Mouse (Mus musculus) heart, adult 11 months (tissue): ENCODE measurements around the gene Med20.
A peak's percentile ranks its signal among the peaks of the same experiment; 100 is the strongest.

ENCODE experiments used
- DNase-seq: peaks from one replicate; pipeline ENCODE4 v3.0.0; 2022

Gene Med20

GRCm38 (mm10) chr17:47628851-47629676, 17.7 kb downstream of the Med20 start:
- DNase-seq: peak; percentile 99

GRCm38 (mm10) chr17:47629717-47630677, 18.6 kb downstream of the Med20 start:
- DNase-seq: peak; percentile 97

- DNase-seq: no peak
These were observed 19.3 kb downstream of the Med20 start, which contains the start of gene Usp49 for GRCm38 (mm10) chr17:47630678-47631065. Usp49 (plus strand) TSS chr17:47630690.

GRCm38 (mm10) chr17:47632181-47632840, 20.9 kb downstream of the Med20 start:
- DNase-seq: peak; percentile 78

DNA sequence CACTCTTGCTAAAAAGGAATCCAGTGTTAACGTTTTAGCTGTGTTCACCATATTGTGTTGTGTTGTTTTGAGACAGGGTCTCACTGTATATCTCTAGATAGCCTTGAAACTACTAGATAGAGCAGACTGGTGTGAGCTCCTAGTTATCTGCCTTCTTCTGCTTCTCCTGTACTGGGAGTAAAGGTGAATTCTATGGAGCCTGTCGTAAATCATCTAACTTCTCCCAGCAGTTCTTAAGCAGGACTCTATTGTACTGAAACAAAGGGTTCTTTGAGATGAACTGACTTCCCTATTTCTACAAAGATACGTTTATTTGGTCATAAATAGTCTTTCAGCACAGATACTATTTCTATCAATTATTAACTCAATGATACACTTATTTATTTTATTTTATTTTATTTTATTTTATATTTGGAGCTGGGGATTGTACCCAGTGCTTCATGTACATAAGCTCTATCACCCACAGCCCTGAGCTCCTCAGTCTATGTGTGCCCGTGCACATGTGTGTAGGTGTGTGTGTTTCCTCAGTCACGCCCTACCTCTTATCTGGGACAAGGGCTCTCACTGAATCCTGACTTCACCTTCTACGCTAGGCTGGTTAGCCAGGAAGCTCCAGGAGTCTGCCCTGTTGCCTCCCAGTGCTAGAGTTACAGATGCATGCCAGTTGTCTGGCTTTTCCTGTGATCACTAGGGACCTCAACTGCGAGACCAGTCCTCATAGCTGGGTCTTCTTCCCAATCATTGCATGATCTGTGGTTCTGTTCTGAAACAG, 22.8 kb downstream of the Med20 start:
- peak; percentile 83 for DNase-seq

DNA sequence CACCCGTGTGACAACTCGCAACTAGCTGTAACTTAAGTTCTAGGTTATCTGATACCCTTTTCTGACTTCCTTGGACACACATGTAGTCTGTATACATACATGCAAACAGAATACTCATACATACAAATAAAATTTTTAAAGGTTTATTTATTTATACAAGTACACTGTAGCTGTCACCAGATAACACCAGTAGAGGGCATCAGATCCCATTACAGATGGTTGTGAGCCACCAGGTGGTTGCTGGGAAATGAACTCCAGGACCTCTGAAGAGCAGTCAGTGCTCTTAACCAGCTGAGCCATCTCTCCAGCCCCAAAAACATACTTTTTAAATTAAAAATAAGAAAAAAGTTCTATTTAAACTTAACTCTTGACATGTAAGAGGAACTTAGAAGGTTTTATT, 31.6 kb downstream of the Med20 start:
- peak; percentile 30 for DNase-seq

GRCm38 (mm10) chr17:47646683-47647082, 35.3 kb downstream of the Med20 start:
- DNase-seq: peak; percentile 94

DNA sequence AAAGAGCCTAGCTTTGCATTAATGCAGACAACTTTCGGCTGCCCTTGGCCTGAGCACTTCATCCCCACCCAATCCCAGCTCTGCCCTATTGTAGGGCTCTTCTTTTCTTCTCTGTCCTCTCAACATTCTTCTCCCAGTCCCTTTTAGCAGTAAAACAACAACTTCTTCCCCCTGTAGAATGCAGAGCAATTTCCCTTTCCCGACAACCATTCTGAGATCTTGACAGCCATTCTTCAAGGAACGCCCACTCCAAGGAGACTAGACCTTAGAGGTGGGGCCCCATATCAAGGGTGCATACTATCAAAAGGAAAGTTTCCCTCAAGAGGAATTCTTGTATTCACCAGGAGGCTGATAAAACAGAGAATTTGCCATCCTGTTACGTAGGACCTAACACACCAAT, 37.6 kb downstream of the Med20 start:
- DNase-seq: peak; percentile 64

GRCm38 (mm10) chr17:47651953-47652352, 40.6 kb downstream of the Med20 start:
- DNase-seq: peak; percentile 27

DNA sequence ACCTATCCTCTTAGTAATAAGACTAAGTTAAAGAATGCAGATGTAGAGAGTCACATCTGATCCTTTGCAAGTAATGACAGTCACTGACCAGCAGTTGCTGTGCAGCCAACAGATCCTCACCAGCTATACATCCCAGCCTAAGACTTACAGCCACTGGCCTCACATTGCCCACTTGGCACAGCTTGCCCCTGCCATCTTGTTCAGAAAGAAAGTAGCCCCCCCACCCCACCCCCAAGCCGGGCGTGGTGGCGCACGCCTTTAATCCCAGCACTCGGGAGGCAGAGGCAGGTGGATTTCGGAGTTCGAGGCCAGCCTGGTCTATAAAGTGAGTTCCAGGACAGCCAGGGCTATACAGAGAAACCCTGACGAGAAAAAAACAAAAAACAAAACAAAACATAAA, 43.0 kb downstream of the Med20 start:
- DNase-seq: peak; percentile 52

DNA sequence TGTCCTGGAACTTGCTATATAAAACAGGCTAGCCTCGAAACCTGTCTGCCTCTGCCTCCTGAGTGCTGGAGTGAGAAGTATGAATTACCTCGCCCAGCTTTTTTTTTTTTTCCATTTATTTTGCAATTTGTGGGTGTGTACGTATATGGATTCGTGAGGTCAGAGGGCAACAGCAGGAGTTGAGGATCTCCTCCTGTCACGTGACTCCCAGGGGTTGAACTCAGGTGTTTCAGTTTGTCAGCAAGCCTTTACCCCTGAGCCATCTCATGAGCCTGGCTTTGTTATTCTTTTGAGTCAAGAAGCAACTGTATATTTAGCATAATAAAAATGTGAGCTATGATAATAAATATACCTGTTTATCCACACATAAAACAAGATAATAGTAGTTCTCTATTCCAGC, 44.3 kb downstream of the Med20 start:
- peak; percentile 68 for DNase-seq

DNA sequence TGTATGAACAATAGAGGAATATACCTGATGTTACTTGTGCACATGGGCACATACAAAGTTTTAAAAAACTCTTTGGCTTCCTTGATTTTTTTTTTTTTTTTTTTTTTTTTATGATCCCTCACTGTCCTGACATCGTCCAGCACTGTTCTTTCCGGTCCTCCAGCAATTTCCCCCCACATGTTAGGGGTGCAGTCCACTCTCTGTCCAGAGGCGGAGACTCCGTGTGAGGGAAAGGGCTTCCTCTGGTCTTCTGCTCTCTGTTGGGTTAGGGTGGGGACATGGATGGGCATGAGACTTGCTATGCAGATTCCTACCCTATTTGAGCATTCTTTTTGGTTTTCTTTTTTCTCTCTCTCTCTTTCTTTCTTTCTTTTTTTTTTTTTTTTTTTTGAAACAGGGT, 46.5 kb downstream of the Med20 start:
- DNase-seq: peak; percentile 77

GRCm38 (mm10) chr17:47658741-47659243, 47.4 kb downstream of the Med20 start:
- peak; percentile 91 for DNase-seq

- DNase-seq: peak; percentile 42
These were observed 51.8 kb downstream of the Med20 start for GRCm38 (mm10) chr17:47663009-47663713.

DNA sequence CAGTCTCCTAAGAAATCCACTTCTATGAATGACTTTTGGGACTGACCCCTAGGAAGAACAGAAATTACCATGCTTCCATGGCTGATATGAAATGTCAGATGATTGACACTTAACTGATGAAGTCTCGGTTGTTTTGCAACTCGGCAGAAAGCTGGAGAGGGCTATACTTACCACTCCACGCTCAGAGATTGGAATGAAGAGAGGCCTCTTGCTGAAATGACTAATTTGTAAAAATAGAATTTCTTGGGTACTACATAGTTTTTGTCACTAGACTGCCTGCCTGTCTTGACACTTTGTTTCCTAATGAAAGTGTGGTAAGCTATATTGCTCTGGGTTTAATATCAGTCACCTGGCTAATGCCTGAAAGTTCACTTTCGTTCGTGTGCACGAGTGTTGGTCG, 53.1 kb downstream of the Med20 start:
- DNase-seq: no peak

DNA sequence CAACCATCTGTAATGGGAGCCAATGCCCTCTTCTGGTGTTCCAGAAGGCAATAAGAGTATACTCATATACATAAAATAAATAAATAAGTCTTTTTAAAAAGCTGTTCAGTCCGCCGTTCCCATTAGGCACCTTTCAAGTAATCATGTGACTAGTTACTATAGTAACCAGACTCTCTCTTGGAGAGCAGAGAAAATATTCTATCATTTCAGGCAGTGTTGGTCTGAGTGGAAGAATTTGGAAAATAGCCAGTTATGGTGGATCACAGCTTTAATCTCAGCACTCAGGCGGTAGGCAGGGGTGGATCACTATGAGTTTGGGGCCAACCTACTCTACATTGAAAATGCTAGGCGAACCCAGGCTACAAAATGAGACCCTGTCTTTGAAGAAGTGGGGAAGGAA, 57.8 kb downstream of the Med20 start:
- DNase-seq: no peak

- no peak for DNase-seq
These were observed 60.6 kb downstream of the Med20 start for GRCm38 (mm10) chr17:47671988-47672310.

GRCm38 (mm10) chr17:47672311-47673111, 61.1 kb downstream of the Med20 start:
- peak; percentile 95 for DNase-seq
